Mouse (Mus musculus): ENCODE results near the gene Atp6v0a2.

DNA sequence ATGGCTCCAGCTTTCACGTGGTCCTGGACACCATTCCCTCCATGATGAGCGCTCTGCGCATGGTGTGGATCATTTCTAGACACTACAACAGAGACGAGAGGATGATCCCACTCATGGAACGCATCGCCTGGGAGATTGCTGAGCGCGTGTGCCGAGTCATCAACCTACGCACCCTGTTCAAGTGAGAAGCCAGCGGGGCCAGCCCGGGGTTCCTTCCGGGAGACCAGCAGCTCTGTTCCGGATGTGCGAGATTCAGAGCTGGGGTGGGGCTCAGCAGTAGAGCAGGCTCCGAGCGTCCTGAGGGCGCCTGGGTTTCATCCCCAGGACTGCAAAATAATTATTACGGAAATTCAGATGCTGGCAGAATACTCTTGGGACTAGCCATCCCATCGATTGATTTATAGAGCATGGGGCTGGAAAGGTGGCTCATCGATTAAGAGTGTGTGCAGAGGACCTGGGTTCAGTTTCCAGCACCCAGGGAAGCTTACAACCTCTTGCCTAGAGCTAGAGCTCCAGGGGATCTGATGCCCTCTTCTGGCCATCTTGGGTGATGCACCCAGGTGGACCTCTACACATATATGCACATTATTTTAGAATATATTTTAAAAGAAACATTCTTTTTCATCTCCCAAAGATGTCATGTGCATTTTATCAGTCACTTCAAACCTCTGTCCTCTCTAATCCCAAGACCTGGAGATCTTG, 113.7 kb downstream of the Atp6v0a2 start:
- TF ChIP-seq CTCF (IDR thresholded peaks at IDR 0.05; ENCODE audit: extremely low read depth, insufficient read length, insufficient replicate concordance, low read depth, low read length) (peak; percentile 22; the same call in 1 of the 2 replicates), POLR2A (IDR thresholded peaks at IDR 0.05; ENCODE audit: low read depth, low read length) (no peak)

Data from small intestine, adult 2 months (tissue).